Mouse (Mus musculus) heart, adult 2 months (tissue): ENCODE measurements at regions not wholly inside any gene's neighbourhood (a gene's known extent, or its start where the extent isn't known, plus 50 kb on each side); places are given as distances from the start of the nearest gene placed in this dataset.

Experiments
- CTCF ChIP-seq: fragments of 200-600 bp; IDR thresholded peaks from 2 replicates; pipeline ENCODE4 v1.8.1; 2022; ENCODE audit warnings: antibody characterized with exemption, mild to moderate bottlenecking, moderate library complexity
- EP300 ChIP-seq: fragments of 200-500 bp; IDR thresholded peaks from 2 replicates; pipeline ENCODE4 v1.6.1; 2011; ENCODE audit warnings: low read depth, low read length, control low read depth; ENCODE audit not compliant: insufficient read depth
- POLR2A ChIP-seq: fragments of 200-500 bp; IDR thresholded peaks from 2 replicates; pipeline ENCODE4 v1.6.1; 2011; ENCODE audit warnings: mild to moderate bottlenecking, low read depth, low read length, control low read depth; ENCODE audit not compliant: insufficient read depth

DNA sequence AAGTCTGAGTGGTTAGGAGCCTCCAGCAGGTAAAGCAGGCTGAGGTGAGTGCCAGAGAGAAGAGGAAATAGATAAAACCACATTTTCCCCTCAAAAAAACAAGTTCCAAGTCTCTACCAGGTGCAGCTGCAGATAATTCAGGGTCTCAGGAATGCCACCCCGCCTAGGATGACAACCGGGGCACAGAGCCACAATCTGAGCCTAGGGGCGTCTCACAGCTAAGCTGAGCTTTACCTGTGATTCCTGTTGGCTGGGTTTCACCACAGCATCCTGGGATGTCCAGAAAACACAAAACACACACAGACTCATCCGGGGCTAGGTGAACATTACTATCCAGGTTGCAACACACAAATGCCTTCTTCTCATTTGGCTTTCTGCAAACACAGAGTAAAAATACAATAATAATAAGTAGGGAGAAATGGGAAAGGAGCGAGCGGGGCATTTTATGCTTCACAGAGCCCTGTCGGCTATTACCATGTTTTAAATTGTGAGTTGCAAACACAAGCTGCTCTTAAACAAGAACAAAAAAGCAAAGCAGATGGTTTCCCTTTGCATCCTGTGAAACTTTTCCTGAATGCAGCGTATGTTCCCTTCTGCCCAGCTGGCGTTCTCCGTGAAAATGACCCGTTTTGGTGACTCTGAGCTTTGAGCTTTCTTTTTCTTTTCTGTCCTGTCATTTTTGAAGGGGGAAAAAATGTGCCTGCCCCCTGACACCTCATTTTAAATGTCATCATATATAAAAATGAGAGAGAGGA is 330.3 kb downstream of the Cbln4 start:
- TF ChIP-seq CTCF (no peak), EP300 (no peak), POLR2A (no peak)
